Mouse (Mus musculus) c-Kit-positive CD71-positive TER-119-positive erythroid progenitor cells, embryonic 14.5 days (primary cell): Measurements from ENCODE around the gene Wfdc15b.
"Not testable (repeated sequence)": the region's sequence is repeated elsewhere in the genome, so short reads cannot be mapped to it uniquely, and the experiment has no call there.

ENCODE experiments used
- DNase-seq: peaks from one replicate; pipeline ENCODE4 v3.0.0-alpha.2; 2013; ENCODE audit warnings: low spot score

Wfdc15b gene

GRCm38 (mm10) chr2:164221522-164221921 is at the start of gene Wfdc15b:
Wfdc15b (minus strand) TSS chr2:164221660.
- DNase-seq, result no peak

DNA sequence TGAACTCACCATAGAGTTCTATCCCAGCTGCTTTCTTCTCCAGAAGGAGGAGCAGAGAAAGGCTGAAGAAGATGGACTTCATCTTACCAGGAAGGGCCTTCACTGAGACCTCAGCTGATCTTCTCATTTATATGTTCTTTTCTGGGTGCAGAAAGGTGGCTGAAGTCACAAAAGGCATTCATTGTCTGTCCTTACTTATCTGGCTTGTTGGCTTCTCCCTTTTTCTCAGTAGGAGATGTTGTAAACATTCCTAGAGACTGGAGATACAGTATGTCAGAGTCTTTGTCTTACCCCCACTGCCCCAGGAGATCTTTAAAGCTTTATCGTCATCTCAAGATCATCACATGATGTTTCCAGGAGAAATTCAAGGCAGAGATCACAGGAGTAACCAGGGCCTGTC is 35.1 kb upstream of the Wfdc15b start, which contains the start of gene Svs3b:
Svs3b (minus strand) TSS at position 101 of the 400 bp plus-strand sequence.
- DNase-seq, result not testable (repeated sequence)

- DNase-seq, result no peak
These were observed 16.9 kb upstream of the Wfdc15b start, which contains the start of gene Svs2 for GRCm38 (mm10) chr2:164238366-164238765. Svs2 (minus strand) TSS chr2:164238466.

- no peak for DNase-seq
These were observed 11.2 kb upstream of the Wfdc15b start for GRCm38 (mm10) chr2:164232671-164233070.

DNA sequence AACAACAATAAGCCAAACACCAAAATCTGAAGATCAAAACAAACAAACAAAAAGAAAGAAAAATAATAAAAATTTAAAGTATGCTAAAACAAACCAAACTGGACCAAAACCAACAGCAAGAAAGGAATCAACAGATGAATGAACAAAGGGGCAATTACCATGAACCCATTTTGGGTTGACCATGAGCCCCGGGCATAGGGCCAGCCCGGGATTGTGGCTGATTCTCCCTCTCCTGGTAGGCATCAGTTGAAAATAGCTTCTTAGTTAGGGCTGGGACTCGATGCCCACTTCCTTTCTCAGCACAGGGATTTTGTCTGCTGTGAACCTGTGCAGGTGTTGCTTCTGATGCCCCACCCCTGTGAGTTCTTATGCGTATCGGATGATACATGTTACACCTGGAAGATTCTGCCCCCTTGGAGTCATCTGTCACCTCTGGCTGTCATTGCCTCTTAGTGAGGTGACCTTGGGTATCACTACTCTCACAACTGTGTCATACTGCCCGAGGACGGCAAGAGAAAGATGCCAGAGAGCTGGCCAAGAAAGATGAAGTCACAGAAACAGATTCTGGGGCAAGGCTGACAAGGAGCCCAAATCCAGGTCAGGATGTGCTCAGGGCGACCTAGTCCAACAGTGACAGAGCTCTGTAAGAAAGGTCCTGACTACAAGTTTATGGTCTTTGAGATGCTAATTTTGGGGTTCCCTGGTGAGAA is 7.1 kb upstream of the Wfdc15b start:
- DNase-seq, result no peak

GRCm38 (mm10) chr2:164219295-164219694 is 2.2 kb downstream of the Wfdc15b start:
- no peak for DNase-seq

- no peak for DNase-seq
These were observed 8.7 kb downstream of the Wfdc15b start for GRCm38 (mm10) chr2:164212711-164213110.

GRCm38 (mm10) chr2:164210892-164211291 is 10.6 kb downstream of the Wfdc15b start:
- DNase-seq, result no peak

- DNase-seq, result no peak
These were observed 14.8 kb downstream of the Wfdc15b start for GRCm38 (mm10) chr2:164206676-164207075.

- DNase-seq, result not testable (repeated sequence)
These were observed 15.4 kb downstream of the Wfdc15b start for GRCm38 (mm10) chr2:164206011-164206410.

DNA sequence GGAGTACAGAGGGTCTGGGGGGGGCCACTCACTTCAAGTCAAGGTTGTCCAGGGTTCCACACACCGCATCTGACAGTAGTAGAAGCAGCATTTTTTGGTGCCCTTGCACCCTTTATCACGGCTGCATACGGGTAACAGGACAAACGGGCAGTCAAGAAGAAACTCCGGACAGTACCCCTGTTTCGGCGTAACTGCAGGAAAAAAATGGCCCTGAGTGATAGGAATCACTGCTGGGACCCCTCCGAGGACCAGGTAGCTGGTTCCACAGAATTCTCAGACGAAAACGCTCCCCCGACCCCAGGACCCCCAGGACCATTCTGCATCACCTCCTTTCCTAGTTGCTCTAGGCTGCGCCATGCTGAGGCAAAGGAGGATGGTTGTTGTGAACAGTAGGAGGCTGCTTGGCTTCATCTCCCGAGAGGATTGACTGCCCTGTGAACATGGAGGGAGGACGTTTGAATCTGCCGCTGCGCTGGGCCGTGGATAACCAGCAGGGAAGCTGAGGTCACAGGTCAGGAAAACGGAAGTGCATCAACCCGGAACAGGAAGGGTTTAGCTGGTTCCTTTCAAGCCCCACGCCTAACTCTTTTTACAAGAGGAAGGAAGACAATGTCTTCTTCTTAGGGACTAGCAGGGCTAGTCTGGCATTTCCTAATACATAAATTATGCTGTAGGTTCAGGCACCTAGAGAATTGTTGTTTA is 21.7 kb downstream of the Wfdc15b start, which contains the start of gene Wfdc15a:
Wfdc15a (minus strand) TSS at position 505 of the 702 bp plus-strand sequence.
- DNase-seq, result no peak

GRCm38 (mm10) chr2:164196700-164196990 is 24.8 kb downstream of the Wfdc15b start:
- no peak for DNase-seq

- DNase-seq, result no peak
These were observed 25.3 kb downstream of the Wfdc15b start for GRCm38 (mm10) chr2:164195971-164196699.

DNA sequence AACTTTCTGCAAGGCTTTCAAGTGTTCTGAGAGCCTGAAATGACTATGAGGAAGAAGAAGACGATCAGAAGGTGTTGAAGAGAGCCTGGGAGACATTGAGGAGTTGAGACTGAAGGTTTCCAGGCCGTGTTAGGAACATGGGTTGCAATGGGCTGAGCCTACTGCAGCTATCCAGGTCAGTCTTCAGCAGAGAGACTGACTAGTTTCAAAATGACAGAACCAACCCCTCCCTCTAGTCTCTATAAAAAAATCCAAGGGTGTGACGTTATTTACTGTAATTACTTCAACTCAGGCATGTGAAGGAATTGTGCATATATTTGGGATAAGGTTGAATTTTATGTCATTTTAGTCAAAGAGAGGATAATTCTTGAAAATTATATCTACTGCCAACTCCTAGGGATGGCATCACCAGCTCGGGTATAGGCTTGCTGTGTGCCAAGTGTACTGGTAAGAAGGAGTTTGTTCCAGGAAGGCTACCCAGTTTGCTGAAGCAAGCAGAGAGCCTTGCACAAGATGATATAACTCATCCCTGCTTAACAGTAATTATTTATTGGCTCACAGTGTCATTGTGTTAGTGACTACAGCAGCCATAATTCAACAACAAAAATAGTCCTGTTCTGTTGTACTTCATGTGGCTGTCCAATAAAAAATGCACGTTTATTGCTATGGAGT is 26.4 kb downstream of the Wfdc15b start:
- DNase-seq, result no peak

DNA sequence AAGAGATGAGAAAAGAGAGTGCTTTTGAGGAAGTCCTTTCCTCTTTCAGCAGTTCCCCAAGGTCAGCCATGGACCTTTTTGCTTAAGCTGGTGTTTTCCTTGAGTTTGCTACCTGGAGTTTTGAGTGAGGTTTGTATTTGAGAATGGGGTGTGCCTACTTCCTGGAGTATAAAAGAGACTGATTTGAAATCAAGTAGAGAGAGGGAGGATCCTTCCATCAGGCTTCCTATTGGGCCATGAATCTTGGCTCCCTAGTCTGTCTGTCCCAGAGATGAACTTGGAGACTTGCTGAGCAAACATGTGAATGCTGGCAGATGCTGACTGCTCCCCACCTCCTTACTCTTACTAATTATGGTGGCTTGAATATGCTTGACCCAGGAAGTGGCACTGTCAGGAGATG is 29.2 kb downstream of the Wfdc15b start:
- no peak for DNase-seq

DNA sequence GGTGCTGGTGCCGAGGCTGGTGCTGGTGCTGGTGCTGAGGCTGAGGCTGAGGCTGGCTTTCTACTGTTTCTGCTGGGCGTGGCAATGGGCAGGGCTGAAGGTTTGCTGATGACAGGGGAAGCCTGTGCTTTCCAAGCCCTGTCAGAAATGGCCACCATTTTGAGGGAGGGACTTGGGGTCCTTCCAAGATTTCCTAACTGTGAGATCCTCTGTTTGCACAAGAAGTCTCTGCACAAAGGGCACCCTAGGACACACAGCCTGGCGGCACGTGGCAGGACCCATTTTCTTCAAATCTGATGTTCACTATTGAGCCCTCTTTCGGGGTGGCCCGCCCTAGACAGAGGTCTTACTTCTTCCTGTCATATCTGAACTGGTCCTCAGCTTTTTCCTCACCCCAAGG is 30.9 kb downstream of the Wfdc15b start, which contains the start of gene Wfdc12:
Wfdc12 (minus strand) TSS at position 33 of the 400 bp plus-strand sequence.
- DNase-seq, result no peak

DNA sequence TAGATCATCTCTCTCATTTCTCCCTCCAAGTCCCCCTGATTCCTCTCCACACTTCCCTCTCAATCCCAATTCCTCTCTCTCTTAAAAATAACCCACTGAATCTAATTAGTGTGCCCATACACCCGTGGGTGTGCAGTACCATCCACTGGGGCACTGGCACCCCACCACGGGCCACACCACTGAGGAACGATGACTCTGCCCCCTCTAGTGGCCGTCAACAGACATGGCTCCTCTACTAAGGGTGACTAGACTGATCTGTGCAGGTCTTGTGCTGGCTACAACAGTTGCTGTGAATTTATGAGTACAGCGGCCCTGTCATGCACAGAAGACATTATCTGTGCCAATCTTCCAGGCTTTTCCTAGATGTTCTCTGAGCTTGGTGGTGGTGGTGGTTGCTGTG is 32.7 kb downstream of the Wfdc15b start:
- no peak for DNase-seq

DNA sequence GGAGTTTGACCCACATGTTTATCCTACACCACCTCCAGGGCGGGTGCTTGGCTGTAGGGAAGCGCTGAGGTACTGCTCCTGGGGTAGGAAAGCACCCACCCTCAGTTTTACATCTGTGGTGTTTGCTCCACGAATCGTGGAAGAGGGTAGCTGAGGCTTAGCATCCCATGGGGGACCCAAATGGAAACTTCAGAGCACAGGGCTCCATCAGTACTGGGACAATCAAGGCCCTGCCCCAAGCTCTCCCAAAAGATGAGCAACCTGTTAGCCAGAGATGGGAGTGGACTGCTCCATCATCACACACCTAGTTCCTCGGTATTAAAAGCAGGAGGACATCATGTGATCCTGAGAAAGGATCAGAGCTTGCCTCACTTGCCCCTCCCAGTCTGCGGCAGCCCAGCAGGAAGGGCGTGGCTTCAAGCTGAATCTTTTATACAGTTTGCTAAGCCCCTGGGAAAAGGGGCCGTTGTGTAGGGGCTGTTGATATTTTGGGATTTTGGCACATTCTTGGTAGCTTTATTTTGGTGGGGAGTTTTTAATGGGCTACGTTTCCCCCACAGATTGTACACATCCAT is 37.2 kb downstream of the Wfdc15b start:
- DNase-seq, result no peak

DNA sequence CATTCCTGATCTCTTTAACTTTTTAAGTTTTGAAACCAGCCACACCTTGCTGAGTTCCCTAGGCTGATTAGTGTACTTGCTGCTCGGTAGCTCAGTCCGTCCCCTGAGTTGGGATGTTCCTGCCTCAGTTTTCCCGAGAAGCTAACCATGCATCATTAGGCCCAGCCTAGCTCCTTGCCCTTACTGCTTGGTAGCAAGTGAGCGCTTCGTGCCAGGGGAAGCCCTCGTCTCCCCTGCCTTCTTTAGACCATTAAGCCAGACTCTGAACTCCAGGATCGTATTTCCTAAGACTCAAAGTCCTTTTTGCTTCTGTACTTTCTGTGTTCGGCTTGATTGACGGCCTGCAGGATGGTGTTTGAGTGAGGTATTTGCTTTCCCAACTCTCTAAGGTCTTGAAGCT is 38.1 kb downstream of the Wfdc15b start:
- no peak for DNase-seq

DNA sequence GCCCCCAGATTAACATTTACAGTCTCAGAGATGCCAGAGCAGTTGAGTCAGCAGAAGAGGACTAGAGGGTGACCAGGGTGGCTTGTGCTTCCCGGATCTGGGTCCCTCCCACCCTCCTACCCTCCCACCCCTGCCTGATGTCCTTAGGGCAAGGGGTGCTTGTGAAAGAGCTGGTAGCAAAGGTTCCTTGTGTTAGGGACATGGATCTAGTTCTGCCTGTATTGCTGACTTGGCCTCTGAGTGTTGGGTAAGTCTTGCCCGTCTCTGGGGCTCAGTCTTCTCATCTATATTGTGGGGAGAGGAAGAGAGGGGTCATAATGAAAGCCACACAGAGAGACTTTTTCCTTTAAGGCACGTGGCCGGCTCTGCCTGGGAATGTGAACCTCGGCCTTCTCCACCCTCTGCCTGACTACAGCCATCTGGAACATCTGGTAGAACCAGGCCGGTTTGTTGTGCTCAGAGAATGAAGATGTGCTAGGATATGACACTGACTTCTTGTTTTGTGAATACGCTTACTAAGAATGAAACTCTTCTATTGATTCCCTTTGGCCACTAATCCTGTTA is 38.7 kb downstream of the Wfdc15b start, which contains the start of gene Wfdc5:
Wfdc5 (minus strand) TSS at position 51 of the 564 bp plus-strand sequence.
- no peak for DNase-seq

DNA sequence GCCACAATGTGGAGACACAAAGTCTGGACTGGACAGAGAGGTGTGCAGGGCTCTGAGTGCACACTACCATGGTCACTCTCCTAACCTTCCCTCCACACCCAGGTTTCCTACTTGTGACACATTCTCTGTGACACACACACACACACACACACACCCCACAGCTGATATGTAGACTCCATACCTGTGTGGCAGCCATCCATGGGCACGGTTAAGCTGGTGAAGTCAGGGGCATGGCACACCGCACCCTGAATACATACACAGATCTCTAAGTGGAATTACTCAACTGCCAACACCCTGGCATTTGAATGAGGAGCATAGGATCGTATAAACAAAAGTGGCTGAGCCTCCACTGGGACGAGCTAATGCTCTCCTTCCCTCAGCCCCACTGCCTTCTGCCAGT is 40.7 kb downstream of the Wfdc15b start:
- no peak for DNase-seq
